Mouse (Mus musculus): Measurements from ENCODE around the gene Akr1c18.

The Akr1c18 gene

GRCm38 (mm10) chr13:4101691-4102090 is 48.8 kb downstream of the Akr1c18 start:
- DNase-seq: no peak
